Mouse (Mus musculus) right cerebral cortex, postnatal 14 days (tissue): Measurements from ENCODE around the gene Armh1.
"Not testable (repeated sequence)": the region's sequence is repeated elsewhere in the genome, so short reads cannot be mapped to it uniquely, and the experiment has no call there.

Experiments used
- DNase-seq: peaks from one replicate; pipeline ENCODE4 v3.0.0; 2022

Armh1 gene

DNA sequence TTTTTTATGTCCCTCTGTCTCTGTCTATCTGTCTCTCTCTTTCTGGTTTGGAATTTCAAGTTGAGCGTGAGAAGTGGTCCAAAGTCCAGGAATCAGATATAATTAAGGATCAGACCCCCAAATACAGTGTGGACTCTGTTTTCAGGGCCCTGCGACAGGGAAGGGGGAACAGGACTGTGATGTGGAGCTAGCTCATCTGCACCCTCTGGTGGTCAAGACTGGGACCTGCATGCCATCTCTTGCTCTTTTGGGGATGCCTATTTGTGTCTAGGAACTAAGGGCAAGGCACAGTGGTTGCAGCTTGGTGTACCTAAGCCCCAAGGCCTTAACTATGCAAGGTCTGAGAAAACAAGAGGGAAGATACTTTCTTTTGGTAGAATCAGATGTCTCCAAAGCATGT is 15.4 kb upstream of the Armh1 start:
- DNase-seq, result peak; percentile 76

DNA sequence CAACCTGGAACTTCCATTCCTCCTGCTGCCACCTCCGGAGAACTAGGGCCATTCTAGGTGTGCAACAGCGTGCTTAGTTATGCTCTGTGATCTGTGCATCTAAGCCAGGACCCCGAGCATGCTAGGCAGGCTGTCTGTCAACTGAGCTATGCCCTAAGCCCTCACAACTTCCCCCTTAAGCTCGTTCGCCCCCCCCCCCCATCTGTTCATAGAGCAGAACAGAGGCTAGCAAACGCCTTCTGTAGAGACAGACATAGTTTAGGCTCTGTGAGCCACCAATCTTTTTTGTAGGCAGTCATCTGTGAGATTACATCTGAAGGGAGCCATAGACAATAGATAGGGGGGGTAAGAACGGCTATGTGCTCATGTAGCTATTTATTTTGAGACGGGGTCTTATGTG is 11.1 kb upstream of the Armh1 start:
- no peak for DNase-seq

- DNase-seq, result no peak
Observed at GRCm38 (mm10) chr4:117262101-117262913, 10.4 kb upstream of the Armh1 start.

- DNase-seq, result no peak
Observed at GRCm38 (mm10) chr4:117261222-117261621, 9.3 kb upstream of the Armh1 start.

GRCm38 (mm10) chr4:117259909-117260308 is 8.0 kb upstream of the Armh1 start:
- DNase-seq, result not testable (repeated sequence)

- no peak for DNase-seq
Observed at GRCm38 (mm10) chr4:117254672-117255071, 2.7 kb upstream of the Armh1 start.

DNA sequence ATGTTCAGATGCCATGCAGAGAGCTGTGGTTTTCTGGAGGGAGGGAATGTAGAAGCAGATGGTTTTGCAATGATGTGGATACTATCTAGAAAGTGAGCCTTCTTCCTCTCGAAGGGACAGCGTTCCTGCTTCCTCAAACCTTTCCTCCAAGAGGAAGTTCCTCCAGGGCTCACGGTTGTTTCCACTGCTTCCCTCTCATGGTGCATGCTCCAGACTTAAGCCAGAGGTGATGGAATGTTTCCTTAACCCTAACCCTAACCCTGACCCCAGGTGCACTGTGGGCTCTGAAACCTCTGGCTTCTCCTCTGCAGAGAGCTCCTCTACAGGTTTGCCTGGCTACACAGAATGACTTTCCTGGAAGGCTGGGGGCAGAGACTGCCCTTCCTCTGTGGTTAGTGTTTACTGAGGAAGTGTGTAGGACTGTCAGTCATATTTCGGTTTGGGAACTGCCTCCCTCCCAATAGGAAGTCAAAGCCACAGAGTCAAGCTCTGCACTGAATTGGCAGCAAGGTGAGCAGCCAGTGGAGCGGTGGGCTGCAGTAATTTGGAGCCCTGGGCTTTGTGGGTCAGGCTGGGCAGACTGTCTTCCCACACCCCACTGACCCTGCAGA is 2.2 kb upstream of the Armh1 start:
- DNase-seq, result no peak

- DNase-seq, result no peak
Observed at GRCm38 (mm10) chr4:117253218-117254016, 1.5 kb upstream of the Armh1 start.

DNA sequence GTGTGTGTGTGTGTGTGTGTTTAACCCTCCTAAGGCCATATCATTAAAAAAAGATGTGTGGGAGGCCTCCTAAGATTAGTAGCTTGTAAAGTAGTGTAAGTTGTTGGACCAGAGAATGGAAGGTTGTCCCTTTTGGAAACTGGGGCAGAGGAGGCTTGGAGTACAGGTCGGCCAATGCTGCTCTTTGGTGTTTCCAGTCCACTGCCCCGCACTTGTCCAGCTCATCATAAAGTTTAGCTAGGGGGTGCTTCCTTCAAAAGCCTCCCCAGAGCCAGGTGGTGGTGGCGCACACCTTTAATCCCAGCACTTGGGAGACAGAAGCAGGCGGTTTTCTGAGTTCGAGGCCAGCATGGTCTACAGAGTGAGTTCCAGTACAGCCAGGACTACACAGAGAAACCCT is 830 bp upstream of the Armh1 start:
- DNase-seq, result no peak

DNA sequence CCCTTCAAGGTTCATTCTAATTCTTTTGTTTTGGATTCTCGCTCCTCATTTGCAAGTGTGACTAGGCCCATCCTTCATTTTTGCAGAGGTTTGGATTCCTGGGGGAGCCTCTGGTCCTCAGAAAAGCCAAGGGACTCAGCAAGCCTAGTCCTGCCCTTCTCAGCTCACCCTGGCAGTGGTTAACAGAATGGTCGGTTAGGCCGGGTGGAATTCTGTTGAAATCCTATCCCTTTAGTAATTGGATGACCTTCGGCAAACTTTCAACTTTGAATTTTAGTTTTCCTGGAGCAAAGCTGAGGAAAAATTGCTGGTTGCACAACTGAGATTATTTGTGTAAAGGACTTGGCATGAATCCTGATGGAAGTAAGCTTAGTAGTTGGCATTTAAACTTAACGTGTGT is 426 bp upstream of the Armh1 start:
- DNase-seq, result no peak

DNA sequence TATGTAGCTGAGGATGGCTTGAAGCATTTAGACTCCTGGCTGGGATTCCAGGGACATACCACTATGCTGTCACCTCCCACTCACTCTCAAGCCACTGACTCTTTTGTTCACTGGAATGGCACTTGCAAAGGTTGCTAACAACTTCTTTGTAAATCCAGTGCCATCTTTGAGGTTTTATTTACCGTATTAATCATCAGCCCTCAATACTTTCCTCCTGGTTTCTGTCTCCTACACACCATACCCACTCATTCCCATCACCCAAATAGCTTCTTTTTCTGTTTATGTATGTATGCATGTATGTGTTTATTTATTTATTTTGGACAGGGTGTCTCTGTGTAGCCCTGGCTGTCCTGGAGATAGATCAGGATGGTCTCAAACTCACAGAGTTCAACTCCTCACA is 943 bp downstream of the Armh1 start:
- DNase-seq, result no peak

DNA sequence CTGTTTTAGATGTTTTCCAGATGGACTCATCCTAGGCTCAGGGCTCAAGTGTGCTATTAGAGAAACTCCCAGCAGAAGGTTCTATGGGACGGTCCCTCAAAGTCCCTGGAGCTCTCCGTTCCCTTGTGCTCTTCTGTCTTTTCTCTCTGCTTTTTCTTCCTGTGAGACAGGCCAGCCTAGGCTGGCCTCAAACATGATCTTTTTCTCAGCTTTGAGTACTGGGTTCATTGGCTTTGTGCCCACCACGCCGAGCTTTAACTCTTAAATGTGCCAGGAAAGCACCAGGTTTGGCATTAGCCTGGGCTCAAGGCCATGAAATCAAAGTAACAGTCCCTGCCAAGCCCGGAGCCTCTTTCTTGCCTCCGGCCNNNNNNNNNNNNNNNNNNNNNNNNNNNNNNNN is 11.1 kb downstream of the Armh1 start:
- no peak for DNase-seq

DNA sequence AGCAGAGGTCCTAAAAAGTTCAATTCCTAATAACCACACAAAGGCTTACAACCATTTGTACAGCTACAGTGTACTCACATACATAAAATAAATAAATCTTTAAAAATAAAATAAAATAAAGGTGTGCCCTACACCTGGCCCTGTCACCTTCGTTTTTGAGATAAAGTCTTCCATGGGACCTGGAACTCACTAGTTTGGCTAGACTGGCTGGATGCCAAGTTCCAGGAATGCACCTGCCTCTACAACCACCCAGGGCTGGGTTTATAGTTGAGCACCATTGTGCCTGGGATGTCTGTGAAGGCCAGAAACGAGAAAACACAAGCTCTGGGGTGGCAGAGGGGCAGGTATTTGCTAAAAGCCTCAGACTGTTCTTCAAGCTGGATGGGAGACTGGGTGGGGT is 12.8 kb downstream of the Armh1 start:
- no peak for DNase-seq

GRCm38 (mm10) chr4:117235822-117236221 is 16.1 kb downstream of the Armh1 start:
- no peak for DNase-seq

- no peak for DNase-seq
Observed at GRCm38 (mm10) chr4:117234166-117234741, 17.7 kb downstream of the Armh1 start.

DNA sequence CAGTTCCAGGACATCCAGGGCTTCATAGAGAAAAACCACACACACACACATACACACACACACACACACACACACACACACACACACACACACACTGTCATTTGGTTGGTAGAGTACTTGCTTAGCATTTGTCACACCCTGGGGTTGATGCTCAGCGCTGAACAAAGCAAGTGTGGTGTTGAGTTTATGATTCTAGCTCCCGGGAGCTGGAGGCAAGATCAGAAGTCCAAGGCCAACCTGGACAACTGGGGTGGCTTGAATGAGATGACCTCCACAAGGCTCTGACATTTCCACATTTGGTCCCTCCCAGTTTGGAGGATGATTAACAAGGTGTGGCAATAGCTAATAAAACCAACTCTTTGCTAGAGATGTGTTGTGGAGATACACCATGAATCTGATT is 20.7 kb downstream of the Armh1 start:
- no peak for DNase-seq

DNA sequence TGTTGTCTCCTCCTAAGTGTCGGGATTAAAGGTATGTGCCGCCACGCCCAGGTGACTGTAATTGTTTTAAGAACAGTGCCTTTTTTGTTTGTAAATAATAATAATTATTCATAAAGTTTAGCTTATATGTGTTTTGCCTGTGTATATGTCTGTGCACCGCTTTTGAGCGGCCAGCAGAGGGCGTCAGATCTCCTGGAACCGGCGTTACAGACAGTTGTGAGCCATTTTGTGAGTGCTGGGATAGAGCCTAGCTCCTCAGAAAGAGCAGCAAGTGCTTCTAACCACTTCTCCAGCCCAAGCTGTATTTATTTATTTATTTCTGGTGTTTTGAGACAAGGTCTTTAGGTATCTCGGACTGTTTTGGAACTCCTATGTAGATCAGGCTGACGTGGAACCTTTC is 21.6 kb downstream of the Armh1 start:
- no peak for DNase-seq

- DNase-seq, result no peak
Observed at GRCm38 (mm10) chr4:117229590-117229989, 22.3 kb downstream of the Armh1 start.

DNA sequence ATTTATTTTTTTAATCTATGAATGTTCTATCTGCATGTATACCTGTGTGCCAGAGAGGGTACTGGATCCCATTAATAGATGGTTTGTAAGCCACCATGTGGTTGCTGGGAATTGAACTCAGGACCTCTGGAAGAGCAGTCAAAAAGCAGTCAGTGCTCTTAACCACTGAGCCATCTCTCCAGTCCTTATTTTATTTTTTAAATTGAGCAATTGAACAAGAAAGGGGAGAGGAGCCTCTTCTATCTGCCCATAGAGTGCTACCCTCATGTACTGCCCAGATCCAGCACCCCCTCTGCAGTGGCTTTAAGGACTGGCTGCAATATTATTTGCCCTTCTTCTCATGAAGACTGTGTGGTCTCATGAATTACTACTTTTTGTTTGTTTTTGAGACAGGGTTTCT is 26.7 kb downstream of the Armh1 start:
- no peak for DNase-seq

DNA sequence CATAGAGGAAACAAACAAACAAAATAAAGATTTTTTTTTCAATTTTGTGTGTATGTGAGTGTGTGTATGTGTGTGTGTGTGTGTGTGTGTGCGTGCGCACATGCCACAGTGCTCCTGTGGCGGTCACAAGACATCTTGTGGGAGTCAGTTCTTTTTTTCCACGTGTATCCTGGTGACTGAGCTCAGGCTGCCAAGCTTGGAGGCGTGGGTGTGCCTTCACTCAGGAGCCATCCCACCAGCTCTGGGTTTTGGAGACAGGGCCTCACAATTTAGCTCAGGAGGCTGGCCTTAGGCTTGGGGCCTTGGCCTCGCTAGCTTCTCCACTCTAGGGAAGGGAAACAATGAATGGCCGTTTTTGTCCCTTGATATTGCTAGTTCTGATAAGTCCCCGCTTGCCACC is 27.8 kb downstream of the Armh1 start:
- no peak for DNase-seq

DNA sequence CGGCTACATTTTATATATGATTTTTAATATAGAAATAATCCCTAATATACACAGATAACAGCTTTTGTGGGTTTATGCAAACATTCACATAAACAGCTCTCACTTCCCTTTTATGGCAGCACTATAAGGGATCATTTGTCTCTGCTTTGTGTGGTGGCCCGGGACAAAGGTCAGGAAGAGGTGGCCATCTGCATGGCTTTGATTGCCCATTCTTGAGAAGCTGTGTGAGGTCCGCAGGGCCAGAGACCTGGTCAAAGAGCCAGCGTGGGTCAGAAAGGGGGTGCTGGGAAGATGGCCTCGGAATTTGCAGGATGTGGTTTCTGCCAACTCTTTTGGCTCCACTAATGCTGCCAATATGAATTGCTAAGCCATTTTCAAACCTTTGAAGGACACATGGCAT is 28.9 kb downstream of the Armh1 start:
- no peak for DNase-seq

DNA sequence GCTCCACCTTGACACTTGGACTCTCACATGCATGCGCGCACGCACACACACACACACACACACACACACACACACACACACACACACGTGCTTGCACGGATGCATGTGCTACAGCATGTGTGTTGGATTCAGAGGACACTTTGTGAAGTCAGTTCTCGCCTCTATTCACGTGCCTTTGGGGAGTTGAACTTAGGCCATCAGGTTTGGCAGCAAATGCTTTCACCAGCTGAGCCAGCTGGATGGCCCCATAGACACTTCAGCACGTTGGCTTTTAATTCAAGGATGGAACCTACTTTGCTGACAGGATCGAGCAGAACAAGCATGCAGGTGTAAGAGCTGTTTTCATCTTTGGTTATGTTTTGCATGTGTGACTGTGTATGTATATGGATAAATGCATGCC is 30.1 kb downstream of the Armh1 start:
- no peak for DNase-seq

DNA sequence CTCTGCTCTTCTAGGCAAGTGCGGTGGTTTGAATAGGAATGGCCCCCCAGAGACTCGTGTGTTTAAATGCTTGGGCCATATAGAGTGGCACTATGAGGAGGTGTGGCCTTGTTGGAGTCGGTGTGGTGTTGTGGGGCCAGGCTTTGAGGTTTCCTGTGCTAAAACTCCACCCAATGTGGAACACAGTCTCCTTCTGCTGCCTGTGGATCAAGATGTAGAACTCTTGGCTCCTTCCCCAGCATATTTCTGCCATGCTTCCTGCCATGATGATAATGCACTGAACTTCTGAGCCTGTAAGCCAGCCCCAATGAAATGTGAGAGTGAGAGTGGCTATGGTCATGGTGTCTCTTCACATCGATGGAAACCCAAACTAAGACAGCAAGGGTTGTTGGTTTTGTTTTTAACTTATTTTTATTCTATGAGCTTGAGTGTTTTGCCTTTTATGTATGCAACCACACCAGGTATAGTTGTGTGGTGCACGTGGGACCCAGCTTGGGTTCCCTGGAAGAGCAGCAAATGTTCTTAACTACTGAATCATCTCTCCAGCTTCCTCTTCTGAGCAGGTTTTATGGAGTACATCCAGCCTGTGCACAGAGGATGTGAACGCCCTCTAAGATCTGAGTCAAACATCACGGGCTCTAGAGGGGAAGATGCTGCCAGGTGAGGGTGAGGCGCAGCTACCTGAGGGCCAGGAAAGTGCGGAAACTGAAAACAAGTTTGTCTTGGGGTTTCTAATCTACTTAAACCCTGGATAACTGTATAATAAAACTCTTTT is 31.0 kb downstream of the Armh1 start:
- no peak for DNase-seq
